Mouse (Mus musculus) midbrain, embryonic 15.5 days (tissue): ENCODE results near the gene Mmp19. TPM values are rescaled to one million over a fixed set of nuclear protein-coding genes. Genes with fewer than 3 reads are reported as not detected.
"Not testable (repeated sequence)": the region's sequence is repeated elsewhere in the genome, so short reads cannot be mapped to it uniquely, and the experiment has no call there.

Experiments
- ATAC-seq: fragments of 200-750 bp; cut with Nextera tagmentation; replicated peaks from 2 replicates; pipeline ENCODE4 v1.8.0; 2017; ENCODE audit warnings: moderate TSS enrichment
- H3K27ac ChIP-seq: fragments of 300-500 bp; sonication (generic); 2 replicates; pipeline ENCODE4 v1.5.1; 2015; ENCODE audit warnings: mild to moderate bottlenecking, inconsistent platforms
- H3K27me3 ChIP-seq: fragments of 300-500 bp; sonication (generic); replicated peaks from 2 replicates; pipeline ENCODE4 v1.6.1; 2015; ENCODE audit warnings: inconsistent platforms
- H3K36me3 ChIP-seq: fragments of 300-500 bp; sonication (generic); replicated peaks from 2 replicates; pipeline ENCODE4 v1.6.1; 2015; ENCODE audit warnings: inconsistent platforms
- H3K4me1 ChIP-seq: fragments of 300-500 bp; sonication (generic); 2 replicates; pipeline ENCODE4 v1.6.1; 2015; ENCODE audit warnings: inconsistent platforms
- H3K4me2 ChIP-seq: fragments of 300-500 bp; sonication (generic); 2 replicates; pipeline ENCODE4 v1.6.1; 2015; ENCODE audit warnings: inconsistent platforms, mild to moderate bottlenecking, moderate library complexity
- H3K4me3 ChIP-seq: fragments of 300-500 bp; sonication (generic); 2 replicates; pipeline ENCODE4 v1.5.1; 2015; ENCODE audit warnings: mild to moderate bottlenecking, inconsistent platforms
- H3K9ac ChIP-seq: fragments of 300-500 bp; sonication (generic); 2 replicates; pipeline ENCODE4 v1.6.1; 2015; ENCODE audit warnings: mild to moderate bottlenecking, inconsistent platforms
- H3K9me3 ChIP-seq: fragments of 300-500 bp; sonication (generic); 2 replicates; pipeline ENCODE4 v1.6.1; 2016; ENCODE audit warnings: inconsistent platforms
- WGBS: fragments of 180-500 bp; shearing (Covaris S2); methylation state at CpG from one replicate; pipeline ENCODE4 v1.1.7; 2015; ENCODE audit warnings: mixed read lengths; 5-methylcytosine and 5-hydroxymethylcytosine counted together
- polyA plus RNA-seq: library from polyadenylated mRNA; unstranded; fragments of >200 nt; fragmentation: Nextera tagmentation; extraction: Ambion mirVana; gene quantifications from 2 replicates; pipeline ENCODE4 v1.2.1, GENCODE M21; 2015

Gene Mmp19
- polyA plus RNA-seq, 1 experiment from 2014 or later: 0.58 TPM

- peak within 1 kb of the TSS; percentile 82 for H3K9ac ChIP-seq
- WGBS: 0% methylated on average over 27 of the region's 28 CpGs
- peaks cover 56% of the 10 kb centered on the region for H3K4me1 ChIP-seq
- H3K27me3 ChIP-seq: no peaks in the 10 kb centered on the region
- no peaks in the 10 kb centered on the region for H3K9me3 ChIP-seq
- H3K4me3 ChIP-seq: peak within 1 kb of the TSS; percentile 96
- no peaks in the 10 kb centered on the region; the same call in 1 of the 2 replicates for H3K36me3 ChIP-seq
- peak within 1 kb of the TSS; percentile 97 for H3K27ac ChIP-seq
- ATAC-seq: peak; percentile 68
- peak within 1 kb of the TSS; percentile 89 for H3K4me2 ChIP-seq
Measured at GRCm38 (mm10) chr10:128804271-128805091, 13.8 kb downstream of the Mmp19 start, which contains the start of gene Tmem198b. Gene Tmem198b, minus strand, starts transcription at chr10:128804370.

GRCm38 (mm10) chr10:128805092-128806000 lies 14.6 kb downstream of the Mmp19 start:
- H3K4me1 ChIP-seq: peaks cover 64% of the 10 kb centered on the region
- H3K4me2 ChIP-seq: peak overlapping the region; percentile 89
- peak overlapping the region; percentile 97 for H3K27ac ChIP-seq
- WGBS: under 1% methylated on average over 69 of the region's 70 CpGs
- no peaks in the 10 kb centered on the region for H3K27me3 ChIP-seq
- peak; percentile 94 for ATAC-seq
- no peaks in the 10 kb centered on the region; the same call in 1 of the 2 replicates for H3K36me3 ChIP-seq
- H3K4me3 ChIP-seq: peak overlapping the region; percentile 96
- H3K9me3 ChIP-seq: no peaks in the 10 kb centered on the region
- H3K9ac ChIP-seq: peak overlapping the region; percentile 82

DNA sequence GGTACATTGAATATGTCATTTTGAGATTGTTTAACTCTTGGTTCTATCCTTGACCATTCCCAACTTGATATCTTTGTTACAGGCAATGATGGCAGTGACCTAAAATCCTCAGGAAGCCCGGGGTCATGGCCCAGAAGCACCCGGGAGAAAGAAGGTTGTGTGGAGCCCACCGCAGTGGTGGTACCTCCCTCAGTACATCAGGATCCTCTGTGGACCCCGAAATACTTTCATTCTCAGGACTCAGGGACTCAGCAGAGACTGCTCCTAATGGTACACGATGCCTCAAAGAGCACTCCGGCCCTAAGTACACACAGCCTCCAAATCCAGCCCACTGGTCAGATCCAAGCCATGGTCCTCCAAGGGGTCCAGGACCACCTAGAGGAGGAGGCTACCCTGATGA lies 15.4 kb downstream of the Mmp19 start:
- peak overlapping the region; percentile 82 for H3K9ac ChIP-seq
- 54% methylated on average over 6 of the region's 6 CpGs for WGBS
- H3K27me3 ChIP-seq: no peaks in the 10 kb centered on the region
- peak overlapping the region; percentile 96 for H3K4me3 ChIP-seq
- no peaks in the 10 kb centered on the region; the same call in 1 of the 2 replicates for H3K36me3 ChIP-seq
- no peaks in the 10 kb centered on the region for H3K9me3 ChIP-seq
- peaks cover 65% of the 10 kb centered on the region for H3K4me1 ChIP-seq
- no peak for ATAC-seq
- H3K27ac ChIP-seq: peak overlapping the region; percentile 97
- peak overlapping the region; percentile 89 for H3K4me2 ChIP-seq

- no peaks in the 10 kb centered on the region for H3K27me3 ChIP-seq
- H3K9me3 ChIP-seq: no peaks in the 10 kb centered on the region
- H3K36me3 ChIP-seq: no peaks in the 10 kb centered on the region; the same call in 1 of the 2 replicates
- H3K4me2 ChIP-seq: peak overlapping the region; percentile 89
- no peak for ATAC-seq
- H3K9ac ChIP-seq: peak overlapping the region; percentile 38
- no peak overlapping the region for H3K27ac ChIP-seq
- peaks cover 65% of the 10 kb centered on the region for H3K4me1 ChIP-seq
- peak overlapping the region; percentile 96 for H3K4me3 ChIP-seq
- WGBS: 94% methylated on average over 8 of the region's 8 CpGs
Measured at GRCm38 (mm10) chr10:128807018-128807417, 16.3 kb downstream of the Mmp19 start.

DNA sequence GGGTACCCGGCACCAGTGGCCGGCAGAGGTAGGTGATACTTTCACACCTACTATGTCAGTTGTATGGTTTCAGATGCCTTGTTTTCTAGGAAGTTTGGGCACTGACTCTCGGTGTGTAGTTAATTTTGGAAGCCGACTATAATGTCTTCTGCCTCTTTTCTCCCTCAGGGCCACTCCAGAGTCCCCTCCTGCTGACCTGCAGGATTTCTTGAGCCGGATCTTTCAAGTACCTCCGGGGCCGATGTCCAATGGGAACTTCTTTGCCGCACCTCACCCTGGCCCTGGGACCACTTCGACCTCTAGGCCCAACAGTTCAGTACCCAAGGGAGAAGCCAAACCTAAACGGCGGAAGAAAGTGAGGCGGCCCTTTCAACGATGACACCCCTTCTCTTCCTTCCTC lies 26.3 kb downstream of the Mmp19 start, which contains the start of gene Sarnp:
Gene Sarnp (plus strand): TSS at position 301 of the 400 bp plus-strand sequence.
- Histone ChIP-seq H3K9ac (no peak within 1 kb of the TSS), H3K4me2 (no peak within 1 kb of the TSS), H3K27ac (no peak within 1 kb of the TSS), H3K36me3 (peaks cover 49% of the 10 kb centered on the region), H3K27me3 (no peaks in the 10 kb centered on the region), H3K4me3 (no peak within 1 kb of the TSS), H3K4me1 (peaks cover 14% of the 10 kb centered on the region), H3K9me3 (no peaks in the 10 kb centered on the region)
- ATAC-seq: no peak
- WGBS: 90% methylated on average over 13 of the region's 13 CpGs

DNA sequence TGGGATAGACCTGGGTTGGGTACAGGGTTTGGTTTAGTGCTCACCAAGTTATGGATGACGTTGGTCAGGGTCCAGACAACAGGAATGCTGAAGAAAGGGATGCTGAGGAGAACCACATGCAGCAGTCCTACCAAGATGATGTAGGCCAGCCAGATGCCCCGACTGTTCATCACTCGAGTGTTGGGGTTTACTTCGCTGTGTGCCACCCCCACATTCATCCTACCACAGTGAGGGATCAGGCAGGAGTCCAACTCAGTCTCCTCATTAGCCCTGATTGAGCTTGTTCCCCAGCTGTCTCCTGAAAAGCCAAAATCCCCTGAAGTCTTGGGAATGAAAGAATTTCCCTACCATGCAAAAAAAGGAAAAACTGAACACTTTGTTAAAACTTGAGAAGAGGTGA lies 29.5 kb downstream of the Mmp19 start:
- peaks cover 41% of the 10 kb centered on the region for H3K36me3 ChIP-seq
- no peak overlapping the region for H3K4me3 ChIP-seq
- no peaks in the 10 kb centered on the region for H3K27me3 ChIP-seq
- H3K4me2 ChIP-seq: no peak overlapping the region
- WGBS: 92% methylated on average over 4 of the region's 4 CpGs
- H3K4me1 ChIP-seq: peaks cover 21% of the 10 kb centered on the region
- no peak for ATAC-seq
- H3K27ac ChIP-seq: no peak overlapping the region
- no peaks in the 10 kb centered on the region for H3K9me3 ChIP-seq
- H3K9ac ChIP-seq: no peak overlapping the region

- peak within 1 kb of the TSS; percentile 62 for H3K9ac ChIP-seq
- peaks cover 21% of the 10 kb centered on the region for H3K4me1 ChIP-seq
- ATAC-seq: peak; percentile 100
- H3K4me3 ChIP-seq: peak within 1 kb of the TSS; percentile 68
- no peaks in the 10 kb centered on the region for H3K9me3 ChIP-seq
- peak within 1 kb of the TSS; percentile 67; the same call in 1 of the 2 replicates for H3K27ac ChIP-seq
- peaks cover 31% of the 10 kb centered on the region for H3K36me3 ChIP-seq
- no peaks in the 10 kb centered on the region for H3K27me3 ChIP-seq
- H3K4me2 ChIP-seq: peak within 1 kb of the TSS; percentile 83
- WGBS: under 1% methylated on average over 46 of the region's 46 CpGs
Measured at GRCm38 (mm10) chr10:128821358-128822056, 30.8 kb downstream of the Mmp19 start, which contains the start of gene Ormdl2. Gene Ormdl2, minus strand, starts transcription at chr10:128821645.

DNA sequence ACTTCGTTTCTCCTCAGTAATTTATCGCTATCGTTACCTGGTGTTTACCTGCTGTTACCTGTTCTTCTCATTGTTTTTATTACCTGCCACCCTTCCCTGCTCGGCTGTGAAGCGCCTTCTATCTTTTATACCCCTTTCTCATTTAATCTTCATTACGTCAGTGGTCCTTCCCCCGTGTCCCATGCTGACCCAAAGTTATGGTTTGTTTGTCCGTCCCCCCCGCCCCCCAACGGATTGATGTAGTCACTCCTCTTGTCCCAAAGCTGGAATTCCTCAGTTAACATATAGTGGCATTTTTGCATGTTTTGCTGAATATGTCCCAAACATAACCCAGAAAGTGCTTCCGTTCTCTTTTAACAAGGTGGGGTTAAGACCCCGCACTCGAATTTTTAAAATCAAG lies 31.4 kb downstream of the Mmp19 start:
- Histone ChIP-seq H3K9ac (peak overlapping the region; percentile 62), H3K4me1 (peaks cover 21% of the 10 kb centered on the region), H3K9me3 (no peaks in the 10 kb centered on the region), H3K27ac (peak overlapping the region; percentile 67; the same call in 1 of the 2 replicates), H3K36me3 (peaks cover 26% of the 10 kb centered on the region), H3K4me2 (peak overlapping the region; percentile 83), H3K4me3 (peak overlapping the region; percentile 68), H3K27me3 (no peaks in the 10 kb centered on the region)
- peak; percentile 27 for ATAC-seq
- WGBS: 4% methylated on average over 13 of the region's 13 CpGs

DNA sequence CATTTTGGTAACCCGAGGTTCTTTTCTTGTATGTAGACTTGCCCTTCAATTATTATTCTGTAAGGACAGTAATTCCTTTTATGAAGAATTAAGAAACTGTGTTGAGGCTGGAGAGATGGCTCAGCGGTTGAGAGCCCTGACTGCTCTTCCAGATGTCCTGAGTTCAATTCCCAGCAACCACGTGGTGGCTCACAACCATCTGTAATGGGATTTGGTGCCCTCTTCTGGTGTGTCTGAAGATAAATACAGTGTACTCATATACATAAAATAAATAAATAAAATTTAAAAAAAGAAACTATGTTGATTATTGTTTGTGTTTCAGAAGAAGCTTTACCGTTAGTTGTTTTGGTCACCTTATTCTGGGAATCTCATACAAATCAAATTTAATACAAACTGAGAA lies 32.4 kb downstream of the Mmp19 start:
- 77% methylated on average over 4 of the region's 4 CpGs for WGBS

DNA sequence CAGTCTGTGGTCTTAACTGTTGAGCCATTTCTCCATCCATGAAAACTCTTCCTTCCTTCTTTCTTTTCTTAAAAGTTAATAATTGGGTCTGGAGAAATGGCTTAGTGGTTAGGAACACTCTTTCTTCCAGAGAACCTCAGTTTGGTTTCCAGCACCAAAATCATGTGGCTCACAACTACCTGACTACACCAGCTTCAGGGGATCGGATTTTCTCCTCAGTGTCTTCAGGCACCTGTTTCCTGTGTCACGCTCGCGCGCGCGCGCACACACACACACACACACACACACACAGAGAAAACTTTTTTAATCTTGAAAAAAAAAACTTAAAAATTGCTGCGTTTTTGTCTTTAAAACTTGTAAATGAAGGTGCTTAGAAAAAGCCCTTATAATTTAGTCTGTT lies 33.1 kb downstream of the Mmp19 start:
- Histone ChIP-seq H3K9me3 (no peaks in the 10 kb centered on the region), H3K27ac (no peak overlapping the region), H3K36me3 (peaks cover 11% of the 10 kb centered on the region; the same call in 1 of the 2 replicates), H3K4me1 (peaks cover 21% of the 10 kb centered on the region), H3K27me3 (no peaks in the 10 kb centered on the region), H3K4me2 (no peak overlapping the region), H3K9ac (no peak overlapping the region), H3K4me3 (no peak overlapping the region)
- ATAC-seq: no peak
- WGBS: 97% methylated on average over 9 of the region's 9 CpGs

More for the DNA sequence above, 32.4 kb downstream of the Mmp19 start:
- Histone ChIP-seq H3K4me3 (peak overlapping the region; percentile 68; the same call in 1 of the 2 replicates), H3K36me3 (peaks cover 16% of the 10 kb centered on the region; the same call in 1 of the 2 replicates), H3K4me1 (peaks cover 21% of the 10 kb centered on the region), H3K4me2 (peak overlapping the region; percentile 83)
- H3K27me3 ChIP-seq, H3K27ac ChIP-seq, H3K9ac ChIP-seq, ATAC-seq, H3K9me3 ChIP-seq: not testable (repeated sequence)

DNA sequence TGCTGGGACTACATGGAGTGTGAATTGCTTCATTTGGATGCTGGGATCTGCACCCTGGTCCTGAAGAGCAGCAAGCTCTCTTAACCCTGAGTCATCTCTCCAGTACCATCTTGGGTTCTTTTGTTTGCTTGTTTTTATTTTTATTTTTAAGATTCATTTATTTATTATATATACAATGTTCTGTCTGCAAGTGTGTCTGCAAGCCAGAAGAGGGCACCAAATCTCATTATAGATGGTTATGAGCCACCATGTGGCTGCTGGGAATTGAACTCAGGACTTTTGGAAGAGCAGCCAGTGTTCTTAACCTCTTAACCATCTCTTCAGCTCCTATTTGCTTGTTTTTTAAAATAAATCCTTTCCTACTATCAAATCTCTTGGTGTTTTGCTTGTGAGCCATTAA lies 46.7 kb downstream of the Mmp19 start:
- H3K4me3 ChIP-seq: no peak overlapping the region
- H3K4me1 ChIP-seq: no peaks in the 10 kb centered on the region
- no peak for ATAC-seq
- H3K4me2 ChIP-seq: no peak overlapping the region
- H3K9me3 ChIP-seq: no peaks in the 10 kb centered on the region
- no peak overlapping the region for H3K27ac ChIP-seq
- no peaks in the 10 kb centered on the region for H3K27me3 ChIP-seq
- H3K36me3 ChIP-seq: peaks cover 37% of the 10 kb centered on the region; the same call in 1 of the 2 replicates
- no peak overlapping the region for H3K9ac ChIP-seq
